Mouse (Mus musculus) C2C12 (cell line): ENCODE results near the gene Gm20219.

ENCODE experiments used
- CTCF ChIP-seq: IDR thresholded peaks from one replicate; pipeline ENCODE4 v1.5.1; 2011; ENCODE audit not compliant: control insufficient read depth, insufficient read depth, insufficient read length
- FOSL1 ChIP-seq: IDR thresholded peaks from one replicate; pipeline ENCODE4 v1.8.0; 2011; ENCODE audit warnings: mild to moderate bottlenecking, low read length; ENCODE audit not compliant: poor library complexity, insufficient read depth, severe bottlenecking
- MAX ChIP-seq: IDR thresholded peaks from one replicate; pipeline ENCODE4 v1.6.1; 2011; ENCODE audit warnings: mild to moderate bottlenecking, control low read depth
- MYOD1 ChIP-seq: IDR thresholded peaks from one replicate; pipeline ENCODE4 v1.6.1; 2011; ENCODE audit warnings: low read depth; ENCODE audit not compliant: control insufficient read depth, insufficient read length
- MYOG ChIP-seq: IDR thresholded peaks from one replicate; pipeline ENCODE4 v1.6.1; 2011; ENCODE audit not compliant: control insufficient read depth, insufficient read length; ENCODE audit errors: extremely low read depth
- USF1 ChIP-seq: IDR thresholded peaks from one replicate; pipeline ENCODE4 v1.6.1; 2011; ENCODE audit warnings: low read depth, mild to moderate bottlenecking, control low read depth, moderate library complexity

DNA sequence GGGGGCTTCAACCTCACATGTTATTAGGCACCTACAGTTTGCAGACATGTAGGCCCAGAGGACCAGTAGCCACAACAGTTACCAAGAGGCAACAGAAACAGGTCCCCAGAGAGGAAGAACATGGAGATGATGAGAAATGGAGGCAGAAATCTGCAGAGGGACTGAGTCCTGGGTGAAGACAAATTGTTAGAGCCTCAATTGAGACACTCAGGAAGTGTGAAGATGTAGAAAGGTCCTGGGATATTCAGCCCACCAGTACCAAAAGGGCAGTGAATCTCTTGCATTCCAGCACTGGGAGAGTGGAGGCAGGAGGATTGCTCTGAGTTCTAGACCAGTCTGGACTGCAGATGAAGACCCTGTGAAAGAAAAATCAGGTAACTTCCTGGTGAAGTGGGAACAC, 39.9 kb downstream of the Gm20219 start:
- TF ChIP-seq CTCF, result no peak
- no peak for TF ChIP-seq FOSL1
- no peak for TF ChIP-seq MAX
- TF ChIP-seq USF1, result no peak
- TF ChIP-seq MYOD1, result no peak
- TF ChIP-seq MYOG, result no peak
